Mouse (Mus musculus): ENCODE data around the gene Rapgef3.

Gene Rapgef3

GRCm38 (mm10) chr15:97773108-97773507 is 5.3 kb upstream of the Rapgef3 start:
- DNase-seq (ENCODE audit: low spot score in 2 of 2), result no peak

GRCm38 (mm10) chr15:97770280-97770679 is 2.5 kb upstream of the Rapgef3 start:
- no peak for DNase-seq (ENCODE audit: low spot score in 2 of 2)

- DNase-seq (ENCODE audit: low spot score in 2 of 2), result no peak
Measured at GRCm38 (mm10) chr15:97768192-97768591, 420 bp upstream of the Rapgef3 start.

GRCm38 (mm10) chr15:97766594-97767279 is 1.0 kb downstream of the Rapgef3 start:
- no peak for DNase-seq (ENCODE audit: low spot score in 2 of 2)

- no peak for DNase-seq (ENCODE audit: low spot score in 2 of 2)
Measured at GRCm38 (mm10) chr15:97766194-97766593, 1.6 kb downstream of the Rapgef3 start.

GRCm38 (mm10) chr15:97765090-97765794 is 2.5 kb downstream of the Rapgef3 start:
- DNase-seq (ENCODE audit: low spot score in 2 of 2), result no peak

GRCm38 (mm10) chr15:97764532-97764931 is 3.2 kb downstream of the Rapgef3 start:
- DNase-seq (ENCODE audit: low spot score in 2 of 2), result no peak

GRCm38 (mm10) chr15:97763256-97764049 is 4.3 kb downstream of the Rapgef3 start:
- no peak for DNase-seq (ENCODE audit: low spot score in 2 of 2)

- no peak for DNase-seq (ENCODE audit: low spot score in 2 of 2)
Measured at GRCm38 (mm10) chr15:97762733-97763132, 5.0 kb downstream of the Rapgef3 start.

- no peak for DNase-seq (ENCODE audit: low spot score in 2 of 2)
Measured at GRCm38 (mm10) chr15:97761438-97761837, 6.3 kb downstream of the Rapgef3 start.

GRCm38 (mm10) chr15:97760952-97761351 is 6.8 kb downstream of the Rapgef3 start:
- no peak for DNase-seq (ENCODE audit: low spot score in 2 of 2)

GRCm38 (mm10) chr15:97760006-97760405 is 7.8 kb downstream of the Rapgef3 start:
- DNase-seq (ENCODE audit: low spot score in 2 of 2), result peak in 1 of 2 experiments; percentile 61

- DNase-seq (ENCODE audit: low spot score in 2 of 2), result no peak
Measured at GRCm38 (mm10) chr15:97755361-97755760, 12.4 kb downstream of the Rapgef3 start.

- no peak for DNase-seq (ENCODE audit: low spot score in 2 of 2)
Measured at GRCm38 (mm10) chr15:97754476-97754875, 13.3 kb downstream of the Rapgef3 start.

GRCm38 (mm10) chr15:97752491-97752890 is 15.3 kb downstream of the Rapgef3 start:
- no peak for DNase-seq (ENCODE audit: low spot score in 2 of 2)

- no peak for DNase-seq (ENCODE audit: low spot score in 2 of 2)
Measured at GRCm38 (mm10) chr15:97751676-97752075, 16.1 kb downstream of the Rapgef3 start.

GRCm38 (mm10) chr15:97750697-97751096 is 17.1 kb downstream of the Rapgef3 start:
- DNase-seq (ENCODE audit: low spot score in 2 of 2), result peak; percentile 67 to 75

- DNase-seq (ENCODE audit: low spot score in 2 of 2), result no peak
Measured at GRCm38 (mm10) chr15:97749841-97750240, 17.9 kb downstream of the Rapgef3 start.

- no peak for DNase-seq (ENCODE audit: low spot score in 2 of 2)
Measured at GRCm38 (mm10) chr15:97749397-97749796, 18.4 kb downstream of the Rapgef3 start.

GRCm38 (mm10) chr15:97748964-97749363 is 18.8 kb downstream of the Rapgef3 start:
- DNase-seq (ENCODE audit: low spot score in 2 of 2), result no peak

- DNase-seq (ENCODE audit: low spot score in 2 of 2), result no peak
Measured at GRCm38 (mm10) chr15:97748309-97748708, 19.5 kb downstream of the Rapgef3 start.

GRCm38 (mm10) chr15:97747486-97747885 is 20.3 kb downstream of the Rapgef3 start:
- DNase-seq (ENCODE audit: low spot score in 2 of 2), result no peak
